Mouse (Mus musculus): ENCODE results near the gene Gm20388. TPM values are rescaled to one million over a fixed set of nuclear protein-coding genes. Genes with fewer than 3 reads are reported as not detected.

The Gm20388 gene
- total RNA-seq, 1 experiment, result 27.0 TPM

DNA sequence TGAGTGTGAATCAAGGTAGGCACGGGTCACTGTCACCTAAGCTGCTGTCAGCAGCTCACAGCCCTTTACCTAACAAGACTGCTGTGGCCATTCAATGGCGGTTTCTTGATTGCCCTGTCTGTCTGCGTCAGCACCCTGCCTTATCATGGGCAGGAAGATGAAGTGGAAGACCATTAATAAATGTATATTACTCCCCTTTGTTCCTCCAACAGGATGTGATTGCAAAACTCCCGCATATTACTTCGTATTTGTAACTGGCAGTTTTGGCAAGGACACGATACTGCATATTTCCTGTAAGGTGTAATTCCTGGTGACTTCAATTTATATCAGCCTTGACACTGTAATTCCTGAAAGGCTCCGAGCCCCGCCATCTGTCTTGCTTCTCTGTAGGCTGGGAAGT lies 4330.3 kb downstream of the Gm20388 start:
- TF ChIP-seq MAFK (IDR thresholded peaks at IDR 0.05; ENCODE audit: insufficient read depth, low read depth, low read length) (no peak), CHD2 (IDR thresholded peaks at IDR 0.05; ENCODE audit: low read depth, low read length) (no peak), HCFC1 (IDR thresholded peaks at IDR 0.05; ENCODE audit: borderline replicate concordance, insufficient read depth, low read length) (no peak), ZNF384 (IDR thresholded peaks at IDR 0.05; ENCODE audit: low read depth, low read length) (no peak), ZC3H11A (IDR thresholded peaks at IDR 0.05; ENCODE audit: borderline replicate concordance, low read depth, low read length) (no peak)
- Histone ChIP-seq H3K27ac (ENCODE audit: insufficient read depth, low read depth, low read length, poor library complexity, severe bottlenecking) (no peak overlapping the region), H3K36me3 (ENCODE audit: control insufficient read depth, insufficient read depth, low read length, poor library complexity, severe bottlenecking) (no peaks in the 10 kb centered on the region), H3K4me1 (ENCODE audit: control insufficient read depth in 2 of 2, insufficient read depth in 2 of 2, low read length in 2 of 2, poor library complexity in 1 of 2) (peaks cover 8 to 12% of the 10 kb centered on the region in 2 experiments), H3K4me3 (ENCODE audit: insufficient read depth in 1 of 2, low read depth in 1 of 2, low read length in 2 of 2, poor library complexity in 1 of 2, severe bottlenecking in 1 of 2) (no peak overlapping the region), H3K9ac (ENCODE audit: insufficient read depth, low read depth, low read length, poor library complexity, severe bottlenecking) (no peak overlapping the region), H3K9me3 (ENCODE audit: control insufficient read depth, insufficient read depth, low read depth, low read length) (no peaks in the 10 kb centered on the region)
- in situ Hi-C loops (cut with MboI; ENCODE audit: low sequenced_read_pairs in 2 of 2, unreplicated experiment in 2 of 2), result no loop called here
- no peak for DNase-seq (ENCODE audit: low read depth, low spot score)

DNA sequence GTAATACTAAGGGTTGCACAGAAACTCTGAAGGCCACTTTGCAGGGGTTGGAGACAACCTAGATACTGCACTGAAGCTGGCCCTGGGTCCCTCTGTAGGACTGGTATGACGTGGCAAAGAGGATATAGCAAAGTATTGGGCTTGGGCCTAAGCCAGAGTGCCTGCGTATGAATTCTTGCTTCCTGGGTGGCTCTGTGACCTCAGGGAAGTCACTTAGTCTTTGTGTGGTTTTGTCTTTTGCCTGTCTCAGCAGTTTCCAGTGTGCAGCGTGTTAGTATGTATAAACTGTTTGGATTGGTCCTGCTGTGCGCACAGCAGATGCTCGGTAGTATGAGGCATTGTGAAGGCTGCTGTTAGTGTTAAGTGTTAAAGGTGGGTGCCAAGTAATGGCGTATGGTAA lies 4331.6 kb downstream of the Gm20388 start:
- no peak for DNase-seq (ENCODE audit: low read depth, low spot score)
- Histone ChIP-seq H3K9ac (ENCODE audit: insufficient read depth, low read depth, low read length, poor library complexity, severe bottlenecking) (no peak overlapping the region), H3K9me3 (ENCODE audit: control insufficient read depth, insufficient read depth, low read depth, low read length) (no peaks in the 10 kb centered on the region), H3K4me3 (ENCODE audit: insufficient read depth in 1 of 2, low read depth in 1 of 2, low read length in 2 of 2, poor library complexity in 1 of 2, severe bottlenecking in 1 of 2) (no peak overlapping the region), H3K4me1 (ENCODE audit: control insufficient read depth in 2 of 2, insufficient read depth in 2 of 2, low read length in 2 of 2, poor library complexity in 1 of 2) (peaks cover 3 to 7% of the 10 kb centered on the region in 2 experiments; a peak in 3 of 4 replicates), H3K36me3 (ENCODE audit: control insufficient read depth, insufficient read depth, low read length, poor library complexity, severe bottlenecking) (no peaks in the 10 kb centered on the region; the same call in 1 of the 2 replicates), H3K27ac (ENCODE audit: insufficient read depth, low read depth, low read length, poor library complexity, severe bottlenecking) (no peak overlapping the region)
- in situ Hi-C loops (cut with MboI; ENCODE audit: low sequenced_read_pairs in 2 of 2, unreplicated experiment in 2 of 2), result no loop called here
- TF ChIP-seq ZC3H11A (IDR thresholded peaks at IDR 0.05; ENCODE audit: borderline replicate concordance, low read depth, low read length) (no peak), HCFC1 (IDR thresholded peaks at IDR 0.05; ENCODE audit: borderline replicate concordance, insufficient read depth, low read length) (no peak), MAFK (IDR thresholded peaks at IDR 0.05; ENCODE audit: insufficient read depth, low read depth, low read length) (no peak), CHD2 (IDR thresholded peaks at IDR 0.05; ENCODE audit: low read depth, low read length) (no peak), ZNF384 (IDR thresholded peaks at IDR 0.05; ENCODE audit: low read depth, low read length) (no peak)

DNA sequence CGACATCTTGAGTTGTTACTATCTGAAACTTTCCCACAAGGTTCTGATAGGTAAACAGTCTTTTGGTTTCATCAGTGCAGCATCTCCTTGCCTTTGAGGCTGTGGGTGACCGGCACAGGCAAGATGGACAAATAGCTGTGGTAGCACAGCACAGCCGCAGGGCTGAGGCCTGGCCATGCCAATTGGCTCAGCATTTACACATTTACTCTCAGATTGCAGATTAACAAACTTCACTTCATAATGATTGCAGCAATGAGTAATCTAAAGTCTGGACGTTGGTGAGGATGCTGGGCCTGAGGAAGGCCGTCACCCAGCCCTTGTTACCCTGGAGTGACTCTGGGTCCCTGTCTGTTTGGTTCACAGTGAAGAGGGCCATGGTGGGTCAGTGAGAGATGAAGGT lies 4332.3 kb downstream of the Gm20388 start:
- Histone ChIP-seq H3K9ac (ENCODE audit: insufficient read depth, low read depth, low read length, poor library complexity, severe bottlenecking) (no peak overlapping the region), H3K9me3 (ENCODE audit: control insufficient read depth, insufficient read depth, low read depth, low read length) (no peaks in the 10 kb centered on the region), H3K36me3 (ENCODE audit: control insufficient read depth, insufficient read depth, low read length, poor library complexity, severe bottlenecking) (no peaks in the 10 kb centered on the region; the same call in 1 of the 2 replicates), H3K4me1 (ENCODE audit: control insufficient read depth in 2 of 2, insufficient read depth in 2 of 2, low read length in 2 of 2, poor library complexity in 1 of 2) (peaks cover 2 to 7% of the 10 kb centered on the region in 2 experiments; a peak in 2 of 4 replicates), H3K27ac (ENCODE audit: insufficient read depth, low read depth, low read length, poor library complexity, severe bottlenecking) (no peak overlapping the region), H3K4me3 (ENCODE audit: insufficient read depth in 1 of 2, low read depth in 1 of 2, low read length in 2 of 2, poor library complexity in 1 of 2, severe bottlenecking in 1 of 2) (no peak overlapping the region)
- TF ChIP-seq CHD2 (IDR thresholded peaks at IDR 0.05; ENCODE audit: low read depth, low read length) (no peak), MAFK (IDR thresholded peaks at IDR 0.05; ENCODE audit: insufficient read depth, low read depth, low read length) (no peak), ZC3H11A (IDR thresholded peaks at IDR 0.05; ENCODE audit: borderline replicate concordance, low read depth, low read length) (no peak), HCFC1 (IDR thresholded peaks at IDR 0.05; ENCODE audit: borderline replicate concordance, insufficient read depth, low read length) (no peak), ZNF384 (IDR thresholded peaks at IDR 0.05; ENCODE audit: low read depth, low read length) (no peak)
- in situ Hi-C loops (cut with MboI; ENCODE audit: low sequenced_read_pairs in 2 of 2, unreplicated experiment in 2 of 2), result no loop called here
- no peak for DNase-seq (ENCODE audit: low read depth, low spot score)

DNA sequence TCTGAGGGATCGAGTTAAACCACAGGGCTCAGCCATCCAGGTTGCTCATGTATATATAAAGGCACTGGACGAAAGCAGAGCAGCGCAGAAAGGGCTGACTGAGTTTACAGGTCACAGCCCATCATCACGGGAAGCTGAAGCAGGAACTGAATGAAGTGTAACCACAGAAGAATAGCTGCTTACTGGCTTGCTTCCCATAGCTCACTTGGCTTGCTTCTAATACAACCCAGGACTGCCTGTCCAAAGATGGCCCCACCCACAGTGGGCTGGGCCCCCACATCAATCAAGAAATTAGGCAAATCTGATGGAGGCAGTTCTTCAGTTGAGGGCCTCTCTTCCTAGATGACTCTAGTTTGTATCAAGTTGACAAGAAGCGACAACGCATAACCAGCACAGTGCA lies 4336.9 kb downstream of the Gm20388 start:
- Histone ChIP-seq H3K27ac (ENCODE audit: insufficient read depth, low read depth, low read length, poor library complexity, severe bottlenecking) (no peak overlapping the region), H3K9ac (ENCODE audit: insufficient read depth, low read depth, low read length, poor library complexity, severe bottlenecking) (no peak overlapping the region), H3K36me3 (ENCODE audit: control insufficient read depth, insufficient read depth, low read length, poor library complexity, severe bottlenecking) (no peaks in the 10 kb centered on the region; the same call in 1 of the 2 replicates), H3K4me1 (ENCODE audit: control insufficient read depth in 2 of 2, insufficient read depth in 2 of 2, low read length in 2 of 2, poor library complexity in 1 of 2) (no peaks in the 10 kb centered on the region), H3K9me3 (ENCODE audit: control insufficient read depth, insufficient read depth, low read depth, low read length) (no peaks in the 10 kb centered on the region), H3K4me3 (ENCODE audit: insufficient read depth in 1 of 2, low read depth in 1 of 2, low read length in 2 of 2, poor library complexity in 1 of 2, severe bottlenecking in 1 of 2) (no peak overlapping the region)
- no peak for DNase-seq (ENCODE audit: low read depth, low spot score)
- in situ Hi-C loops (cut with MboI; ENCODE audit: low sequenced_read_pairs in 2 of 2, unreplicated experiment in 2 of 2), result no loop called here
- TF ChIP-seq ZNF384 (IDR thresholded peaks at IDR 0.05; ENCODE audit: low read depth, low read length) (no peak), HCFC1 (IDR thresholded peaks at IDR 0.05; ENCODE audit: borderline replicate concordance, insufficient read depth, low read length) (no peak), MAFK (IDR thresholded peaks at IDR 0.05; ENCODE audit: insufficient read depth, low read depth, low read length) (no peak), CHD2 (IDR thresholded peaks at IDR 0.05; ENCODE audit: low read depth, low read length) (no peak), ZC3H11A (IDR thresholded peaks at IDR 0.05; ENCODE audit: borderline replicate concordance, low read depth, low read length) (no peak)

DNA sequence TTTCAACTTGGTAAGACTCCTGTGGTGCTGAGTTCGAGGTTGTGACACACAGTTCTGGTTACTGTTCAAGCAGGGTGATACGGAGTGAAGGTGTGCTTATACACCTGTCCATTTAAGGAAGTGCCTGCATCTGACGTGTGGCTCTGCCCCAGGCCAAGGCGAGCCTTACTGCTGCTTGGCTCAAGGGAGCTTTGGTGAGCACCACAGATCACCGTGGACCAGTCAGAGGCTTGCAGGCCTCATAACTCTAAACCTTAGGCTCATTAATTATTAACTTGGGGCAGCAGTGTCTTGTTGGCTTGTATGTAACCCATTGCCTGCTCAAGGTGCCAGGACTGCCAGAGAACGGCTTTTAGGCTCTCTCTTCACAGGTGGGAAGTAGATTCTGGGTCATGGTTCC lies 4338.0 kb downstream of the Gm20388 start:
- in situ Hi-C loops (cut with MboI; ENCODE audit: low sequenced_read_pairs in 2 of 2, unreplicated experiment in 2 of 2), result no loop called here
- H3K4me3 ChIP-seq (ENCODE audit: insufficient read depth in 1 of 2, low read depth in 1 of 2, low read length in 2 of 2, poor library complexity in 1 of 2, severe bottlenecking in 1 of 2), result no peak overlapping the region
- H3K27ac ChIP-seq (ENCODE audit: insufficient read depth, low read depth, low read length, poor library complexity, severe bottlenecking), result no peak overlapping the region
- no peak for DNase-seq (ENCODE audit: low read depth, low spot score)
- TF ChIP-seq HCFC1 (IDR thresholded peaks at IDR 0.05; ENCODE audit: borderline replicate concordance, insufficient read depth, low read length) (no peak), ZNF384 (IDR thresholded peaks at IDR 0.05; ENCODE audit: low read depth, low read length) (no peak), CHD2 (IDR thresholded peaks at IDR 0.05; ENCODE audit: low read depth, low read length) (no peak), ZC3H11A (IDR thresholded peaks at IDR 0.05; ENCODE audit: borderline replicate concordance, low read depth, low read length) (no peak), MAFK (IDR thresholded peaks at IDR 0.05; ENCODE audit: insufficient read depth, low read depth, low read length) (no peak)
- H3K9ac ChIP-seq (ENCODE audit: insufficient read depth, low read depth, low read length, poor library complexity, severe bottlenecking), result no peak overlapping the region
- H3K9me3 ChIP-seq (ENCODE audit: control insufficient read depth, insufficient read depth, low read depth, low read length), result no peaks in the 10 kb centered on the region
- no peaks in the 10 kb centered on the region; the same call in 1 of the 2 replicates for H3K36me3 ChIP-seq (ENCODE audit: control insufficient read depth, insufficient read depth, low read length, poor library complexity, severe bottlenecking)
- no peaks in the 10 kb centered on the region for H3K4me1 ChIP-seq (ENCODE audit: control insufficient read depth in 2 of 2, insufficient read depth in 2 of 2, low read length in 2 of 2, poor library complexity in 1 of 2)
